ENCODE assay signal across 26 mouse cellular contexts in genomic region chr2:140912179-140912578, GRCm38 (mm10).
A peak's percentile ranks its signal among the peaks of the same experiment; 100 is the strongest.
DNase-seq lines count a peak whose midpoint lies in the region; ATAC-seq and TF ChIP-seq lines count a peak whose summit lies in the region.
"Had no signal": no experiment of that assay in that cellular context is flagged by ENCODE, and none has a peak within 500 bp of the region (broad histone marks: within the 10 kb centered on the region; RNA-seq: fewer than 3 reads in every experiment).

No protein-coding gene starts in this region.

- no peak overlapping the region for H3K4me3 ChIP-seq in kidney, embryonic 14.5 days (ENCODE audit: low read length)
- H3K4me3 ChIP-seq in kidney, postnatal 0 days (replicated peaks; ENCODE audit: low read depth, low read length), result no peak overlapping the region
- H3K4me3 ChIP-seq: embryonic facial prominence, embryonic 13.5 days; erythroblast, embryonic 14.5 days; forebrain, embryonic 13.5 days; heart, adult 2 months; heart, embryonic 10.5 days; heart, embryonic 13.5 days; hindbrain, embryonic 15.5 days had no signal

- peak; percentile 43 for DNase-seq in embryo, embryonic 10 days (ENCODE audit: low spot score)
- DNase-seq in embryo, embryonic 9.5 days (ENCODE audit: extremely low spot score), result no peak
- DNase-seq in kidney, postnatal 25 days, result no peak
- peak; percentile 8 for DNase-seq in kidney, postnatal 0 days (ENCODE audit: low spot score)
- DNase-seq in kidney, adult 8-10 months, result no peak
- no peak for DNase-seq in gastrocnemius, adult 18-20 months (ENCODE audit: low spot score)
- DNase-seq in gastrocnemius, postnatal 25 days, result no peak
- DNase-seq: adrenal gland, adult 8-10 months; adrenal gland, postnatal 25 days; cerebellum, adult 11-12 months; cerebellum, adult 8-10 months; cerebellum, postnatal 10 days; cerebellum, postnatal 36 days; forebrain, postnatal 0 days; gastrocnemius, postnatal 36 days; heart, adult 2 months; heart, postnatal 14 days; heart, postnatal 4 days had no signal

- H3K9ac ChIP-seq in kidney, embryonic 14.5 days (ENCODE audit: low read depth, low read length), result no peak overlapping the region
- no peak overlapping the region for H3K9ac ChIP-seq in kidney, postnatal 0 days (ENCODE audit: low read depth, low read length)
- H3K9ac ChIP-seq: embryonic facial prominence, embryonic 13.5 days; forebrain, embryonic 13.5 days; forebrain, postnatal 0 days; heart, embryonic 13.5 days; hindbrain, embryonic 15.5 days had no signal

- peak; percentile 64; the same call in 1 of the 2 replicates for ATAC-seq in kidney, embryonic 14.5 days (ENCODE audit: low FRiP score, low TSS enrichment)
- no peak for ATAC-seq in kidney, postnatal 0 days (replicated peaks; ENCODE audit: low FRiP score, low read depth)
- ATAC-seq: activated CD4-positive, CD25-positive, alpha-beta regulatory T cell, adult 4 months; forebrain, embryonic 13.5 days; forebrain, postnatal 0 days had no signal

- H3K9me3 ChIP-seq in kidney, embryonic 14.5 days (ENCODE audit: control insufficient read depth, low read length), result no peaks in the 10 kb centered on the region
- H3K9me3 ChIP-seq in kidney, postnatal 0 days (replicated peaks; ENCODE audit: low read length), result no peaks in the 10 kb centered on the region
- H3K9me3 ChIP-seq: embryonic facial prominence, embryonic 13.5 days; forebrain, embryonic 13.5 days; heart, embryonic 10.5 days; heart, embryonic 13.5 days; hindbrain, embryonic 15.5 days had no signal

- H3K36me3 ChIP-seq in kidney, embryonic 14.5 days (ENCODE audit: control insufficient read depth, insufficient read depth, low read length), result no peaks in the 10 kb centered on the region
- H3K36me3 ChIP-seq in kidney, postnatal 0 days (ENCODE audit: insufficient read depth, low read length), result no peaks in the 10 kb centered on the region
- H3K36me3 ChIP-seq: embryonic facial prominence, embryonic 13.5 days; heart, embryonic 10.5 days; heart, embryonic 13.5 days; hindbrain, embryonic 15.5 days had no signal

- no peaks in the 10 kb centered on the region for H3K27me3 ChIP-seq in kidney, embryonic 14.5 days (ENCODE audit: control insufficient read depth, insufficient read depth, low read length)
- no peaks in the 10 kb centered on the region for H3K27me3 ChIP-seq in kidney, postnatal 0 days (ENCODE audit: insufficient read depth, low read length)
- H3K27me3 ChIP-seq: embryonic facial prominence, embryonic 13.5 days; forebrain, embryonic 13.5 days; heart, embryonic 13.5 days; hindbrain, embryonic 15.5 days had no signal

- no peak overlapping the region for H3K27ac ChIP-seq in kidney, embryonic 14.5 days (ENCODE audit: low read depth, low read length)
- H3K27ac ChIP-seq in kidney, postnatal 0 days, result no peak overlapping the region
- H3K27ac ChIP-seq: embryonic facial prominence, embryonic 13.5 days; forebrain, embryonic 13.5 days; heart, adult 2 months; heart, embryonic 10.5 days; heart, embryonic 13.5 days; hindbrain, embryonic 15.5 days had no signal

- no peaks in the 10 kb centered on the region for H3K4me1 ChIP-seq in kidney, embryonic 14.5 days (ENCODE audit: control insufficient read depth, insufficient read depth, low read length)
- no peaks in the 10 kb centered on the region for H3K4me1 ChIP-seq in kidney, postnatal 0 days (replicated peaks; ENCODE audit: insufficient read depth, low read length)
- H3K4me1 ChIP-seq: heart, embryonic 10.5 days; heart, embryonic 13.5 days; hindbrain, embryonic 15.5 days had no signal

- H3K4me2 ChIP-seq in kidney, embryonic 14.5 days (replicated peaks; ENCODE audit: low read depth, low read length), result no peak overlapping the region
- H3K4me2 ChIP-seq in kidney, postnatal 0 days (ENCODE audit: low read length), result no peak overlapping the region
- H3K4me2 ChIP-seq: embryonic facial prominence, embryonic 13.5 days; forebrain, embryonic 13.5 days; heart, embryonic 13.5 days; hindbrain, embryonic 15.5 days had no signal

- 0% methylated on average over 1 of the region's 1 CpGs for WGBS in kidney, embryonic 14.5 days
- 19% methylated on average over 1 of the region's 1 CpGs for WGBS in kidney, postnatal 0 days

- TF ChIP-seq CTCF in kidney, postnatal 0 days (IDR thresholded peaks at IDR 0.05; ENCODE audit: low read depth), result no peak

Comparison
In these comparisons a context has a peak if more than half of its experiments do, and no peak if none do; other contexts are left out.
1. DNase-seq: peak in embryo, embryonic 10 days (single experiment) and kidney, postnatal 0 days (single experiment); none in embryo, embryonic 9.5 days (single experiment), kidney, postnatal 25 days (0 of 2), kidney, adult 8-10 months (0 of 2), gastrocnemius, adult 18-20 months (single experiment) and gastrocnemius, postnatal 25 days (single experiment).